Comparison of ENCODE assay signal across 8 mouse cellular contexts in genomic region chr1:39761211-39762024, GRCm38 (mm10). TPM values are rescaled to one million over a fixed set of nuclear protein-coding genes. Genes with fewer than 3 reads are reported as not detected.
DNase-seq lines count a peak whose midpoint lies in the region; ATAC-seq and TF ChIP-seq lines count a peak whose summit lies in the region.

No protein-coding gene starts in this region.

- H3K4me3 ChIP-seq in embryonic facial prominence, embryonic 15.5 days (replicated peaks), result peak overlapping the region; percentile 17
- H3K4me3 ChIP-seq in heart, embryonic 15.5 days, result peak overlapping the region; percentile 38
- no peak overlapping the region for H3K4me3 ChIP-seq in liver, adult 2 months (ENCODE audit: insufficient read depth, low read depth, low read length)
- peak overlapping the region; percentile 17; the same call in 1 of the 2 replicates for H3K4me3 ChIP-seq in stomach, postnatal 0 days (ENCODE audit: low read depth, low read length)

- H3K27me3 ChIP-seq in embryonic facial prominence, embryonic 15.5 days, result no peaks in the 10 kb centered on the region
- no peaks in the 10 kb centered on the region for H3K27me3 ChIP-seq in heart, embryonic 15.5 days
- H3K27me3 ChIP-seq in liver, adult 2 months (ENCODE audit: control insufficient read depth, insufficient read depth, low read length), result no peaks in the 10 kb centered on the region
- no peaks in the 10 kb centered on the region for H3K27me3 ChIP-seq in stomach, postnatal 0 days (ENCODE audit: control insufficient read depth, insufficient read depth, low read length)

- H3K36me3 ChIP-seq in embryonic facial prominence, embryonic 15.5 days, result no peaks in the 10 kb centered on the region
- no peaks in the 10 kb centered on the region for H3K36me3 ChIP-seq in heart, embryonic 15.5 days
- no peaks in the 10 kb centered on the region for H3K36me3 ChIP-seq in liver, adult 2 months (ENCODE audit: control insufficient read depth, insufficient read depth, low read length)
- H3K36me3 ChIP-seq in stomach, postnatal 0 days (ENCODE audit: control insufficient read depth, insufficient read depth, low read length), result no peaks in the 10 kb centered on the region

- peak; percentile 91 for DNase-seq in 3134 (ENCODE audit: extremely low read depth, insufficient read length, low spot score)
- DNase-seq in adrenal gland, postnatal 14 days, result peak; percentile 85
- DNase-seq in kidney, postnatal 10 days, result peak; percentile 83
- DNase-seq in liver, adult 2 months (ENCODE audit: extremely low read depth, low read depth, low spot score), result peak; percentile 46
- peak; percentile 73 for DNase-seq in stomach, postnatal 0 days (ENCODE audit: low spot score)

- peak; percentile 76 for TF ChIP-seq CTCF in liver, adult 2 months (IDR thresholded peaks at IDR 0.05; ENCODE audit: low read depth, low read length)
- TF ChIP-seq CTCF in stomach, postnatal 0 days (IDR thresholded peaks at IDR 0.05; ENCODE audit: low read depth), result peak; percentile 81

- no peaks in the 10 kb centered on the region for H3K9me3 ChIP-seq in embryonic facial prominence, embryonic 15.5 days (replicated peaks)
- no peaks in the 10 kb centered on the region for H3K9me3 ChIP-seq in heart, embryonic 15.5 days (replicated peaks)
- H3K9me3 ChIP-seq in stomach, postnatal 0 days (ENCODE audit: control insufficient read depth, low read length), result no peaks in the 10 kb centered on the region

- peak overlapping the region; percentile 43 for H3K4me2 ChIP-seq in embryonic facial prominence, embryonic 15.5 days (replicated peaks)
- H3K4me2 ChIP-seq in heart, embryonic 15.5 days, result peak overlapping the region; percentile 64
- H3K4me2 ChIP-seq in stomach, postnatal 0 days (replicated peaks; ENCODE audit: low read depth), result peak overlapping the region; percentile 45

- no peak for TF ChIP-seq POLR2A in liver, adult 2 months (IDR thresholded peaks at IDR 0.05; ENCODE audit: extremely low read depth, insufficient read depth, low read length)

- peak; percentile 35 for ATAC-seq in embryonic facial prominence, embryonic 15.5 days (ENCODE audit: insufficient number of reproducible peaks, low FRiP score, low TSS enrichment, low read depth)
- ATAC-seq in heart, embryonic 15.5 days (replicated peaks; ENCODE audit: insufficient number of reproducible peaks, insufficient read depth, low FRiP score, low read depth), result peak; percentile 20; the same call in 1 of the 2 replicates
- peak; percentile 38; the same call in 1 of the 2 replicates for ATAC-seq in monocyte, adult 5-6 weeks (replicated peaks; ENCODE audit: insufficient number of reproducible peaks, low FRiP score, low TSS enrichment, poor library complexity, severe bottlenecking)
- peak; percentile 57; the same call in 1 of the 2 replicates for ATAC-seq in stomach, postnatal 0 days (ENCODE audit: low FRiP score, low TSS enrichment)

- 6% methylated on average over 22 of the region's 22 CpGs for WGBS in embryonic facial prominence, embryonic 15.5 days
- WGBS in heart, embryonic 15.5 days, result 5% methylated on average over 22 of the region's 22 CpGs
- WGBS in liver, adult 2 months, result 7% methylated on average over 22 of the region's 22 CpGs
- WGBS in stomach, postnatal 0 days, result 4% methylated on average over 21 of the region's 22 CpGs

- H3K9ac ChIP-seq in embryonic facial prominence, embryonic 15.5 days, result no peak overlapping the region
- H3K9ac ChIP-seq in heart, embryonic 15.5 days, result peak overlapping the region; percentile 28; the same call in 1 of the 2 replicates
- no peak overlapping the region for H3K9ac ChIP-seq in liver, adult 2 months (ENCODE audit: low read depth, low read length)
- 0 out of 2 replicates have a peak overlapping the region, but pooled peaks have one; percentile 23 for H3K9ac ChIP-seq in stomach, postnatal 0 days (ENCODE audit: low read length)

- peak overlapping the region; percentile 95 for H3K27ac ChIP-seq in embryonic facial prominence, embryonic 15.5 days (replicated peaks)
- H3K27ac ChIP-seq in heart, embryonic 15.5 days, result peak overlapping the region; percentile 90
- H3K27ac ChIP-seq in liver, adult 2 months (replicated peaks; ENCODE audit: insufficient read depth, low read depth, low read length), result peak overlapping the region; percentile 74
- H3K27ac ChIP-seq in stomach, postnatal 0 days (replicated peaks), result peak overlapping the region; percentile 90

- H3K79me2 ChIP-seq in liver, adult 2 months (ENCODE audit: control insufficient read depth, insufficient read depth, low read length), result no peaks in the 10 kb centered on the region

- TF ChIP-seq EP300 in stomach, postnatal 0 days (optimal IDR thresholded peaks at IDR 0.05), result no peak

- H3K4me1 ChIP-seq in embryonic facial prominence, embryonic 15.5 days, result peaks cover 50% of the 10 kb centered on the region
- peaks cover 51% of the 10 kb centered on the region for H3K4me1 ChIP-seq in heart, embryonic 15.5 days (replicated peaks)
- 0 out of 2 replicates have a peak, but pooled peaks cover 7% of the 10 kb centered on the region for H3K4me1 ChIP-seq in liver, adult 2 months (ENCODE audit: control insufficient read depth, insufficient read depth, low read length)
- peaks cover 7% of the 10 kb centered on the region; the same call in 1 of the 2 replicates for H3K4me1 ChIP-seq in stomach, postnatal 0 days (replicated peaks; ENCODE audit: control insufficient read depth, insufficient read depth)

RNA-seq across cellular contexts. Expression of gene Rfx8, which starts 40.6 kb away (rescaled TPM):
- 0.15 TPM in 1 of 2 replicates, not detected in the other for total RNA-seq in adrenal gland, postnatal 14 days (2021)
- polyA plus RNA-seq in embryonic facial prominence, embryonic 15.5 days (2015; fragmentation: Nextera tagmentation; extraction: Ambion mirVana), result 3.2 and 3.7 TPM in 2 replicates
- 0.43 and 0.70 TPM in 2 replicates for polyA plus RNA-seq in heart, embryonic 15.5 days (2015; fragmentation: Nextera tagmentation; extraction: Ambion mirVana)
- 0.09 TPM in 1 of 2 replicates, not detected in the other for total RNA-seq in liver, adult 2 months (2014; rRNA removed)
- 0.04 TPM in 1 of 2 replicates, not detected in the other for polyA plus RNA-seq in liver, adult 2 months (2012; rRNA removed)
- 0.67 TPM in 1 of 3 replicates, not detected in the others for total RNA-seq in monocyte, adult 5-6 weeks (2017)
- polyA plus RNA-seq in stomach, postnatal 0 days (2015; fragmentation: Nextera tagmentation; extraction: Ambion mirVana), result 0.06 and 0.21 TPM in 2 replicates

RNA-seq across cellular contexts. Expression of gene Gm3646, which starts 43.7 kb away (rescaled TPM):
- total RNA-seq in adrenal gland, postnatal 14 days (2021), result not detected in 2 replicates
- polyA plus RNA-seq in embryonic facial prominence, embryonic 15.5 days (2015; fragmentation: Nextera tagmentation; extraction: Ambion mirVana), result not detected in 2 replicates
- 3.5 and 3.6 TPM in 2 replicates for polyA plus RNA-seq in heart, embryonic 15.5 days (2015; fragmentation: Nextera tagmentation; extraction: Ambion mirVana)
- total RNA-seq in liver, adult 2 months (2014; rRNA removed), result not detected in 2 replicates
- polyA plus RNA-seq in liver, adult 2 months (2012; rRNA removed), result not detected in 2 replicates
- not detected in 3 replicates for total RNA-seq in monocyte, adult 5-6 weeks (2017)
- polyA plus RNA-seq in stomach, postnatal 0 days (2015; fragmentation: Nextera tagmentation; extraction: Ambion mirVana), result 1.3 and 1.4 TPM in 2 replicates

Comparison
In these comparisons a context has a peak if more than half of its experiments do, and no peak if none do; other contexts are left out.
1. H3K9ac ChIP-seq: peak in heart, embryonic 15.5 days (single experiment) and stomach, postnatal 0 days (single experiment); none in embryonic facial prominence, embryonic 15.5 days (single experiment) and liver, adult 2 months (single experiment).
2. Peak in every context shown above with its lines, with median percentiles within 50 percentile points of each other: DNase-seq, ATAC-seq, H3K27ac ChIP-seq and H3K4me2 ChIP-seq.